Mouse (Mus musculus) effector memory CD4-positive, alpha-beta T cell, adult 5 months (primary cell): ENCODE results near the gene Mapkapk2. TPM values are rescaled to one million over a fixed set of nuclear protein-coding genes. Genes with fewer than 3 reads are reported as not detected.

ENCODE experiments used
- polyA plus RNA-seq: library from polyadenylated mRNA; unstranded; fragments of 100-300 nt; shearing (Covaris generic); gene quantifications from one replicate; pipeline ENCODE4 v1.2.1, GENCODE M21; 2017

The Mapkapk2 gene
- polyA plus RNA-seq = 178 TPM

DNA sequence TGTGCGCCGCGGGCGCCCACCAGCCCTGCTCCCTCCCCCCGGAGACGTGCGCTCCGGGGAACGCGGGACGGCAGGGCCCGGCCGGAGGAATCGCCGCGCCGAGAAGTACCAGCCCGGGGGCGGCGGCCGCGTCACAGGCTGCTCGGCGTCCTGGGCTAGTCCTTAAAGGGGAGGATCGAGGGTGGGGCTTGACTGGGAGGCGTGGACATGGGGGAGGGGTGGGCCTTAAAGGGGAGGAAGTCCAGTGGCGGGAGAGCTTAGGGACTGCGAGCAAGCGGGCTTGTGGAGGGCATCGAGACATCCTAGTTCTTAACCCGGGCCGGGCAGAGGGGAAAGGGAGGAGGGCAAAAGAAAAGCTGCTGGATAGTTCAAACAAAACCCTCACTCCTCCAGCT, at the start of gene Mapkapk2:
Gene Mapkapk2, minus strand, starts transcription at position 127 of the 395 bp plus-strand sequence.

DNA sequence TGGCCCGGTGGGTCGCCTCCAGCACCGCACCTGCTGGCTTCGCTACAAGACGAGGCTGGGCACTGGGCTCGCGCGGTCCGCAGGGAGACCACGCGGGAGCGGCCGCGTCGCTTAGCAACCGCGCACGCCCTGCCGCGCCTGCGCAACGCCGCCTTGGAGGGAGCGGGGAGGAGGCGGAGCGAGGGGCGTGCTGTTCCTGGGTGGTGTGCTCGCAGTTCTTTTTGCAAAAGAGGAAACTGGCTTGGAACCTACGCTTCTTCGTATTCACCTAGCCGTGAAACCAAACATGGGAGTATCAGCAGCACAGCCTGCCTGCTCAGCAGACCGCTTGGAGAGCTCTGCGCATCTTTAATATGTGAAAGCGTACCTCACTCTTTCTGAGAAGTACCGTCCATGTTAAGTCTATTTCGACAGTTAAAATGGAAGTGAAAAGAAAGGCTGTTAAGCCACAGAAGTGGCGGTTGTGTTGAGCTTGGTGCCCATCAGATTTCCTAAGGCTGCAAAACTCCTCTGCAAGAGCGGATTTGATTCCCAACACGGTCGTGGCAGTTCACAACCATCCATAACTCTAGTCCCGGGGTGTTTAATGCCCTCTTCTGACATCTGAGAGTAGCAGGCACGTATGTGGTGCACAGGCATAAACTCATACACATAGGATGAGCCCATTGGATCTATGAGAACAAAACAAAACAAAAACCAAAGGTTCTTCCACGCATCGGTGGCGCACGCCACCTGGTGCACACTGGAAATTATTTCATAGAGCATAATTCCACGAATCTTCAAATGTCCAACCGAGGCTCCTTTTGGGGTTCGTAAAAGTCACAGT, 40.8 kb upstream of the Mapkapk2 start, which contains the start of gene Dyrk3:
Gene Dyrk3, minus strand, starts transcription at position 150 of the 826 bp plus-strand sequence.

DNA sequence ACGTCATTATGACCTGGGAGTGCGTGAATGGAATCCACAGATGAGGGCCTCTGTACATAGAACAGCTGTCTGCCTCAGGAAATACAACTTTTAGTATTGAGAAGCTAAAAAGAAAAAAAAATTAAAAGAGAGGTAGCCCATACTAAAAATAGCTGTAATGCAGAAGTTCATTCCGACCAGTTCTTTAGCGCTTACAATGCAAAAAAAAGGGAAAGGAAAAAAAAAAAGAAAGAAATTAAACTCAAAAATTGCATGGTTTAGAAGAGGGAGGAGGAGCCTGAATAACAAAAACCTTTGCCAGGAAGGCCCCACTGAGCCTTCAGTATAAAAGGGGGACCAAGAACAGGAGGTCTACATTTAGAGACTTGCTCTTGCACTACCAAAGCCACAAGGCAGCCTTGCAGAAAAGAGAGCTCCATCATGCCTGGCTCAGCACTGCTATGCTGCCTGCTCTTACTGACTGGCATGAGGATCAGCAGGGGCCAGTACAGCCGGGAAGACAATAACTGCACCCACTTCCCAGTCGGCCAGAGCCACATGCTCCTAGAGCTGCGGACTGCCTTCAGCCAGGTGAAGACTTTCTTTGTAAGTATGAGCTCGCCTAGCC, 78.0 kb downstream of the Mapkapk2 start, which contains the start of gene Il10:
Gene Il10, plus strand, starts transcription at position 354 of the 607 bp plus-strand sequence.

Other genes starting within 250 kb of the Mapkapk2 start
- not detected for gene Fcmr, start 232.2 kb downstream of the Mapkapk2 start, polyA plus RNA-seq
- gene Il24, start 210.4 kb downstream of the Mapkapk2 start, polyA plus RNA-seq = not detected
- not detected for gene Il20, start 186.4 kb downstream of the Mapkapk2 start, polyA plus RNA-seq
- not detected for gene Il19, start 157.7 kb downstream of the Mapkapk2 start, polyA plus RNA-seq
- 4.1 TPM for gene Il10, start 78.0 kb downstream of the Mapkapk2 start, polyA plus RNA-seq
- gene Dyrk3, start 40.5 kb upstream of the Mapkapk2 start, polyA plus RNA-seq = 1.3 TPM
- 44.4 TPM for gene Eif2d, start 55.4 kb upstream of the Mapkapk2 start, polyA plus RNA-seq
- 224 TPM for gene Rassf5, start 147.4 kb upstream of the Mapkapk2 start, polyA plus RNA-seq
- 126 TPM for gene Ikbke, start 181.8 kb upstream of the Mapkapk2 start, polyA plus RNA-seq